In genomic region chr6:108810237-108810636, GRCm38 (mm10) we compare ENCODE assay signal across 23 mouse cellular contexts. TPM values are rescaled to one million over a fixed set of nuclear protein-coding genes. Genes with fewer than 3 reads are reported as not detected.
DNase-seq lines count a peak whose midpoint lies in the region; ATAC-seq and TF ChIP-seq lines count a peak whose summit lies in the region.
"Had no signal": no experiment of that assay in that cellular context is flagged by ENCODE, and none has a peak within 500 bp of the region (broad histone marks: within the 10 kb centered on the region; RNA-seq: fewer than 3 reads in every experiment).

No protein-coding gene starts in this region.

- H3K27ac ChIP-seq in liver, adult 2 months (replicated peaks; ENCODE audit: insufficient read depth, low read depth, low read length), result peak overlapping the region; percentile 0; the same call in 1 of the 2 replicates
- H3K27ac ChIP-seq in liver, embryonic 12.5 days, result no peak overlapping the region
- no peak overlapping the region for H3K27ac ChIP-seq in cerebellum, adult 2 months (ENCODE audit: insufficient read depth, low read length)
- H3K27ac ChIP-seq: hindbrain, embryonic 13.5 days; liver, embryonic 13.5 days; lung, embryonic 15.5 days; stomach, postnatal 0 days had no signal

- no peak overlapping the region for H3K9ac ChIP-seq in liver, adult 2 months (ENCODE audit: low read depth, low read length)
- no peak overlapping the region for H3K9ac ChIP-seq in liver, embryonic 12.5 days
- H3K9ac ChIP-seq: forebrain, postnatal 0 days; hindbrain, embryonic 13.5 days; liver, embryonic 13.5 days; lung, embryonic 15.5 days had no signal

- 78% methylated on average over 10 of the region's 10 CpGs for WGBS in liver, adult 2 months
- WGBS in liver, embryonic 12.5 days (ENCODE audit: insufficient replicate concordance), result 73% methylated on average over 10 of the region's 10 CpGs
- 23% methylated on average over 10 of the region's 10 CpGs for WGBS in cerebellum, adult 2 months

- peaks cover 8% of the 10 kb centered on the region for H3K36me3 ChIP-seq in liver, adult 2 months (ENCODE audit: control insufficient read depth, insufficient read depth, low read length)
- H3K36me3 ChIP-seq in liver, embryonic 12.5 days, result peaks cover 6% of the 10 kb centered on the region

- no peak for TF ChIP-seq POLR2A in liver, adult 2 months (IDR thresholded peaks at IDR 0.05; ENCODE audit: extremely low read depth, insufficient read depth, low read length)
- no peak for TF ChIP-seq POLR2A in cerebellum, adult 2 months (IDR thresholded peaks at IDR 0.05; ENCODE audit: borderline replicate concordance, insufficient read depth, low read length)

- no peak for DNase-seq in cerebellum, postnatal 4 days (ENCODE audit: low spot score in 2 of 2)
- DNase-seq in liver, adult 2 months (ENCODE audit: extremely low read depth, low read depth, low spot score), result no peak
- DNase-seq in cerebellum, adult 2 months, result peak; percentile 39 to 52
- peak; percentile 31 to 38 for DNase-seq in cerebellum, postnatal 36 days
- DNase-seq in kidney, postnatal 25 days, result no peak
- no peak for DNase-seq in embryo, embryonic 11 days
- DNase-seq: adrenal gland, postnatal 25 days; forebrain, postnatal 0 days; gastrocnemius, postnatal 14 days; kidney, adult 8-10 months; kidney, postnatal 36 days; liver, embryonic 13.5 days; lung, postnatal 4 days; retina, postnatal 1 day had no signal

- H3K4me2 ChIP-seq in liver, embryonic 12.5 days, result no peak overlapping the region
- H3K4me2 ChIP-seq: hindbrain, embryonic 13.5 days; liver, embryonic 13.5 days; lung, embryonic 15.5 days; midbrain, embryonic 11.5 days had no signal

- no peaks in the 10 kb centered on the region for H3K9me3 ChIP-seq in liver, embryonic 12.5 days (replicated peaks)
- H3K9me3 ChIP-seq: G1E; hindbrain, embryonic 13.5 days; liver, embryonic 13.5 days; lung, embryonic 15.5 days had no signal

- no peaks in the 10 kb centered on the region for H3K27me3 ChIP-seq in liver, adult 2 months (ENCODE audit: control insufficient read depth, insufficient read depth, low read length)
- no peaks in the 10 kb centered on the region for H3K27me3 ChIP-seq in liver, embryonic 12.5 days (replicated peaks)
- H3K27me3 ChIP-seq in cerebellum, adult 2 months (ENCODE audit: control insufficient read depth, insufficient read depth, low read length), result no peaks in the 10 kb centered on the region
- H3K27me3 ChIP-seq: hindbrain, embryonic 13.5 days; liver, embryonic 13.5 days; lung, embryonic 15.5 days had no signal

- no peak overlapping the region for H3K4me3 ChIP-seq in liver, adult 2 months (ENCODE audit: insufficient read depth, low read depth, low read length)
- H3K4me3 ChIP-seq in liver, embryonic 12.5 days, result no peak overlapping the region
- H3K4me3 ChIP-seq in cerebellum, adult 2 months (replicated peaks; ENCODE audit: insufficient read depth, low read depth, low read length), result no peak overlapping the region
- H3K4me3 ChIP-seq: hindbrain, embryonic 13.5 days; liver, embryonic 13.5 days; lung, embryonic 15.5 days had no signal

- peaks cover 27% of the 10 kb centered on the region for H3K4me1 ChIP-seq in liver, adult 2 months (ENCODE audit: control insufficient read depth, insufficient read depth, low read length)
- peaks cover 10% of the 10 kb centered on the region for H3K4me1 ChIP-seq in liver, embryonic 12.5 days
- peaks cover 24% of the 10 kb centered on the region for H3K4me1 ChIP-seq in cerebellum, adult 2 months (ENCODE audit: control insufficient read depth, insufficient read depth, low read length)
- H3K4me1 ChIP-seq: lung, embryonic 15.5 days had no signal

- TF ChIP-seq CTCF in liver, adult 2 months (IDR thresholded peaks at IDR 0.05; ENCODE audit: low read depth, low read length), result no peak
- TF ChIP-seq CTCF in cerebellum, adult 2 months (IDR thresholded peaks at IDR 0.05; ENCODE audit: borderline replicate concordance, insufficient read depth, low read depth, low read length), result no peak

- ATAC-seq in cerebellum, adult (ENCODE audit: insufficient number of reproducible peaks, low FRiP score, low TSS enrichment), result peak; percentile 61
- no peak for ATAC-seq in liver, embryonic 12.5 days
- ATAC-seq: activated CD4-positive, CD25-positive, alpha-beta regulatory T cell, adult 4 months; forebrain, postnatal 0 days; inflammation-experienced regulatory T-cells, adult 6 months had no signal

- H3K79me2 ChIP-seq in liver, adult 2 months (ENCODE audit: control insufficient read depth, insufficient read depth, low read length), result peaks cover 44% of the 10 kb centered on the region

RNA-seq across cellular contexts. Expression of gene Edem1, which starts 18.2 kb away (rescaled TPM):
- total RNA-seq in liver, adult 2 months (2014; rRNA removed), result 102 and 109 TPM in 2 replicates
- 58.3 and 63.1 TPM in 2 replicates for polyA plus RNA-seq in liver, adult 2 months (2012; rRNA removed)
- 30.8 TPM in 2 replicates for polyA plus RNA-seq in liver, embryonic 12.5 days (2016; fragmentation: Nextera tagmentation; extraction: Ambion mirVana)
- polyA plus RNA-seq in cerebellum, adult 2 months (2012; rRNA removed), result 9.5 and 10.5 TPM in 2 replicates

RNA-seq across cellular contexts. Expression of gene Arl8b, which starts 27.3 kb away (rescaled TPM):
- 24.2 and 27.7 TPM in 2 replicates for total RNA-seq in liver, adult 2 months (2014; rRNA removed)
- polyA plus RNA-seq in liver, adult 2 months (2012; rRNA removed), result 8.9 and 10.3 TPM in 2 replicates
- 48.1 and 49.1 TPM in 2 replicates for polyA plus RNA-seq in liver, embryonic 12.5 days (2016; fragmentation: Nextera tagmentation; extraction: Ambion mirVana)
- 75.4 and 77.9 TPM in 2 replicates for polyA plus RNA-seq in cerebellum, adult 2 months (2012; rRNA removed)

Comparison
In these comparisons a context has a peak if more than half of its experiments do, and no peak if none do; other contexts are left out.
1. DNase-seq: peak in cerebellum, adult 2 months (2 of 2) and cerebellum, postnatal 36 days (2 of 2); none in cerebellum, postnatal 4 days (0 of 2), liver, adult 2 months (single experiment), kidney, postnatal 25 days (0 of 2) and embryo, embryonic 11 days (single experiment).